Mouse (Mus musculus) bone marrow, adult 2 months (tissue): Measurements from ENCODE around the gene Gm4553.
"Not testable (repeated sequence)": the region's sequence is repeated elsewhere in the genome, so short reads cannot be mapped to it uniquely, and the experiment has no call there.

Source experiments
- CTCF ChIP-seq: fragments of 200-500 bp; IDR thresholded peaks from 2 replicates; pipeline ENCODE4 v1.5.1; 2011; ENCODE audit warnings: low read length, control low read depth; ENCODE audit not compliant: control insufficient read depth, insufficient read depth
- POLR2A ChIP-seq: fragments of 200-500 bp; IDR thresholded peaks from 2 replicates; pipeline ENCODE4 v1.6.1; 2011; ENCODE audit warnings: low read depth, mild to moderate bottlenecking, control low read depth, low read length, borderline replicate concordance; ENCODE audit not compliant: control insufficient read depth

GRCm38 (mm10) chr7:142143506-142144010, 22.0 kb downstream of the Gm4553 start:
- TF ChIP-seq CTCF, POLR2A: not testable (repeated sequence)
